Mouse (Mus musculus): ENCODE results near the gene Lmbrd2. TPM values are rescaled to one million over a fixed set of nuclear protein-coding genes. Genes with fewer than 3 reads are reported as not detected.

The Lmbrd2 gene
- polyA plus RNA-seq, 1 experiment from 2014 or later = 3.5 TPM

DNA sequence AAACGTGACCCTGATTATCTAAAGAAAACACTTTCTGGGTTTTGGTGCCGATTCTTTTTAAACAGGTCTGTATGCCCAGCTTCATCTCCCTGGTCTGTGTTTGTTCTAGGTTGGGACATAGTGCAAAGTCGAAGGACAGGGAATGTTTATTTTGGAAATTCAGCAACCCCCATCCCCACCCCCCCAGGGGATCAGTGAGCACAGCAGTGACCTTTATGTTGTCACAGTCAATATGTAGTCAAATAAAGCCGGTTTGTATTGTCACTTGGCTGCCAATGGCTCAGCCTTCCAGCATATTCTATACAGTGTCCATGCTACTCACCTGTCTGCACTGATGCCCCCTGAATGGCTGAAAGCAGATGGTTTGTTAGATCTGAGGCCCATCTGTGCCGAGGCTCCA lies 25.8 kb upstream of the Lmbrd2 start:
- Histone ChIP-seq H3K4me1 (replicated peaks) (no peaks in the 10 kb centered on the region), H3K9me3 (no peaks in the 10 kb centered on the region), H3K4me3 (no peak overlapping the region), H3K36me3 (peaks cover 42% of the 10 kb centered on the region), H3K27ac (replicated peaks) (no peak overlapping the region), H3K27me3 (no peaks in the 10 kb centered on the region), H3K9ac (no peak overlapping the region), H3K4me2 (no peak overlapping the region)
- 78% methylated on average over 5 of the region's 5 CpGs for WGBS
- ATAC-seq (ENCODE audit: low FRiP score, low read depth) = no peak

DNA sequence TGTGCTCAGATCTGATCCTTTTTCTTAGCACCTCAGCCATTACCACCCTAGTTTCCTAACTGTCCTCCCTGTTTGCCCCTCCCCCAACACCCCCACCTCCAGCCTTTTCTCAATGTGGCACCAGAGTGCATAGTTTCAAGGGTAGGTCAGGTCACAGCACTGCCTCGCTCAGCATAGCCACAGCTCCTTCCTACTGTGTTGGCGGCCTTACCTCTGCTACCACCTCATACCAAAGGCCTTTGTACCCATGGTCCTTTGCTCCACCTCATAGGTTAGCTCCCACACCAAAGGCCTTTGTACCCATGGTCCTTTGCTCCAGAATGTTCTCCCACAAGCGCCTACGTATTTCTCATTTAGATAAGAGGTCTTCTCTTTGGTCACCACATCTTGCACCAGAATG lies 21.5 kb upstream of the Lmbrd2 start:
- Histone ChIP-seq H3K36me3 (peaks cover 44% of the 10 kb centered on the region), H3K4me3 (no peak overlapping the region), H3K4me1 (replicated peaks) (no peaks in the 10 kb centered on the region), H3K27ac (replicated peaks) (no peak overlapping the region), H3K9ac (no peak overlapping the region), H3K27me3 (no peaks in the 10 kb centered on the region), H3K4me2 (no peak overlapping the region), H3K9me3 (no peaks in the 10 kb centered on the region)
- WGBS = 96% methylated on average over 4 of the region's 4 CpGs
- no peak for ATAC-seq (ENCODE audit: low FRiP score, low read depth)

DNA sequence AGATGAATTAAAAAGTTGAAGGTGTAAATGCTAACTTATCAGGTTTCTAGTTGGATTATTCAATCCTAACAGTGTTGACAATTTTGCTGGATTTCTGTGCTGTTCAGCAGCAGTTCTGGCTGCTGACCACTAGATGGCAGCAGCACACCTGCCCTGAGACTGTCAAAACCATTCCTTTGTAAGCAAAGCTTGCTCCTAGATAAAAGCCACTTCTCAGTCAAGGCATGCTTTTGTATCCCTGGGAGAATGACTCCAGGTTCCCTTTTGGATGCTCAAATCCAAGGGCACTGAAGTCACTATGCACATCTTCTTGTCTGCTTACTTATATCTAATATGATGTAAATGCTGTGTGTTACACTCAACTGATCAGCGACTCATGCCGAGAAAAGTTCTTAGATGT lies 20.3 kb upstream of the Lmbrd2 start:
- no peak overlapping the region for H3K27ac ChIP-seq (replicated peaks)
- no peak overlapping the region for H3K4me2 ChIP-seq
- peak; percentile 65; the same call in 1 of the 2 replicates for ATAC-seq (ENCODE audit: low FRiP score, low read depth)
- H3K4me3 ChIP-seq = no peak overlapping the region
- WGBS = 96% methylated on average over 2 of the region's 2 CpGs
- H3K9me3 ChIP-seq = no peaks in the 10 kb centered on the region
- no peaks in the 10 kb centered on the region for H3K4me1 ChIP-seq (replicated peaks)
- no peak overlapping the region for H3K9ac ChIP-seq
- peaks cover 40% of the 10 kb centered on the region for H3K36me3 ChIP-seq
- no peaks in the 10 kb centered on the region for H3K27me3 ChIP-seq

DNA sequence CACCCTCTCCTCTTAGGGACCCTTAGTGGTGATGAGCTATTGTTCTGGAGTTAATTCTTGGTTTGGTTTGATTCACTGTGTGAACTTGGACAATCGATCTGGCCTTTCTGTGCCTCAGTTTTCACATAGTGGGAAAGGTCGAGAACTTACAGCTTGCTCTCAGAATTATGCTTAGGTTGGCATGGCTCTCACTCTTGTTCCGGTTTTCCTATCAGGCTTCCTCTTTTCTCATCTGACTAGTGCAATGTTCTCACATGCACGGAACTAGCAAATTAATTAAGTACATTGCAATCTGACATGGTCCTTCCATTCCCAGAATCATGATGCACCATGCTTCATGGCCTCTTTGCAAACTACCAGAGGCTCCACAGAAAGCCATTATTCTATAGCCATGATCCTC lies 17.4 kb upstream of the Lmbrd2 start:
- Histone ChIP-seq H3K36me3 (peaks cover 37% of the 10 kb centered on the region), H3K9me3 (no peaks in the 10 kb centered on the region), H3K9ac (no peak overlapping the region), H3K4me1 (replicated peaks) (no peaks in the 10 kb centered on the region), H3K4me3 (no peak overlapping the region), H3K27me3 (no peaks in the 10 kb centered on the region), H3K27ac (replicated peaks) (no peak overlapping the region), H3K4me2 (no peak overlapping the region)
- ATAC-seq (ENCODE audit: low FRiP score, low read depth) = no peak
- WGBS = 97% methylated on average over 4 of the region's 4 CpGs

DNA sequence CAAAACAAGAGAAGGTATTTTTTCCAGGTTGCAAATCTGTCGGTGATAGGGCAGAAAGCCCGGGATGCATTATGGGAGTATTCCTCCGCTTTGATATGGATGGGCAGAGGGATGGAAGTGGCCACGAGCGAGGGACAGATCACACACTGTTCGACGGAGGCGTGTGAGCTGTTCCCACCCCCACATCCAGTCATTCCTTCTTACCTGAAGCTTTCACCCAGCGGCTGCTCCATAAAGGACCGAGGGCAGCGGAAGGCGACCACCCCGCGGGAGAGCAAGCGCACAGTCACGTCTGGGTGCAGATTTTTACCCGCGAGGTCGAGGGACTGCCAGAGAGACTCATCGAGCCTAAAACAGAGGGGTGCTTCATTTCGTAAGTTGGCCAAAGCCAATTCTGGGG lies 15.5 kb upstream of the Lmbrd2 start:
- H3K4me1 ChIP-seq (replicated peaks) = no peaks in the 10 kb centered on the region
- H3K4me3 ChIP-seq = no peak overlapping the region
- peaks cover 32% of the 10 kb centered on the region for H3K36me3 ChIP-seq
- no peaks in the 10 kb centered on the region for H3K27me3 ChIP-seq
- H3K27ac ChIP-seq (replicated peaks) = no peak overlapping the region
- WGBS = 92% methylated on average over 21 of the region's 21 CpGs
- no peak overlapping the region for H3K4me2 ChIP-seq
- ATAC-seq (ENCODE audit: low FRiP score, low read depth) = no peak
- no peak overlapping the region for H3K9ac ChIP-seq
- no peaks in the 10 kb centered on the region for H3K9me3 ChIP-seq

DNA sequence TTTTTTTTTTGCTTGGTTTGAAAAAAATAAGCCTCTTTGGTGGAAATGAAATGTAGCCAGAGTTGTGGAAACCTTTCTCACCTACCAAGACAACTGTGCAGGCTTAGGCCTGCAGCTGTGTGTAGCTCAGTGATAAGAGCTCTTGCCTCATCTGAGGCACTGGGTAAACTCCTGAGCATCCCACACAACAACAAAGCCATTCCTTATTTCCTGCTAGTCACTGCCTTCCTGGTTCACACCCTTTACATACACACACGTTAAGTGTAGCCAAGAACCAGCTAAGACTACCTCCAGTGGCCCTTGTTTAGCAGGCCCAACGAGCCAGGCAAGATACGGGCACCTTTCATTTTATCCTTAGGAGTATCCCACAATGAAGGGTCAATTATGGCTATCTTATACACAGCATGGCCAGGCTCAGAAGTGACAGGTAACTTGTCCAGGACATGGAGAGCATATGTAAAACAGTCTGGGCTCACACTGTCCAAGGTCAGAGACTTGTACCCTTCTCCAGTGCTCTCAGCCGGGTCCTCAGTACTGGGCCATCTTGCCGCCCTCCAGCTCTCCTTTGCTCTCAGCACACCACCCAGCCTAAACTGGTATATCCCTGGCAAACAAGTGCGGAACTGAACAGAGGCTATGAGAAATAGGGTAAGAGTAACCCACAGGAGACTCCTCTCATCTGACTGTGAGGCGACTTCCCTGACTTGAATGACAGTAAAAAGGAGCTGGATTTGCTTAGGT lies 13.1 kb upstream of the Lmbrd2 start:
- H3K4me1 ChIP-seq (replicated peaks) = peaks cover 4% of the 10 kb centered on the region; the same call in 1 of the 2 replicates
- no peak overlapping the region for H3K27ac ChIP-seq (replicated peaks)
- H3K27me3 ChIP-seq = no peaks in the 10 kb centered on the region
- no peaks in the 10 kb centered on the region for H3K9me3 ChIP-seq
- no peak overlapping the region for H3K4me3 ChIP-seq
- no peak overlapping the region for H3K9ac ChIP-seq
- ATAC-seq (ENCODE audit: low FRiP score, low read depth) = no peak
- WGBS = 93% methylated on average over 7 of the region's 7 CpGs
- no peak overlapping the region for H3K4me2 ChIP-seq
- H3K36me3 ChIP-seq = peaks cover 46% of the 10 kb centered on the region

DNA sequence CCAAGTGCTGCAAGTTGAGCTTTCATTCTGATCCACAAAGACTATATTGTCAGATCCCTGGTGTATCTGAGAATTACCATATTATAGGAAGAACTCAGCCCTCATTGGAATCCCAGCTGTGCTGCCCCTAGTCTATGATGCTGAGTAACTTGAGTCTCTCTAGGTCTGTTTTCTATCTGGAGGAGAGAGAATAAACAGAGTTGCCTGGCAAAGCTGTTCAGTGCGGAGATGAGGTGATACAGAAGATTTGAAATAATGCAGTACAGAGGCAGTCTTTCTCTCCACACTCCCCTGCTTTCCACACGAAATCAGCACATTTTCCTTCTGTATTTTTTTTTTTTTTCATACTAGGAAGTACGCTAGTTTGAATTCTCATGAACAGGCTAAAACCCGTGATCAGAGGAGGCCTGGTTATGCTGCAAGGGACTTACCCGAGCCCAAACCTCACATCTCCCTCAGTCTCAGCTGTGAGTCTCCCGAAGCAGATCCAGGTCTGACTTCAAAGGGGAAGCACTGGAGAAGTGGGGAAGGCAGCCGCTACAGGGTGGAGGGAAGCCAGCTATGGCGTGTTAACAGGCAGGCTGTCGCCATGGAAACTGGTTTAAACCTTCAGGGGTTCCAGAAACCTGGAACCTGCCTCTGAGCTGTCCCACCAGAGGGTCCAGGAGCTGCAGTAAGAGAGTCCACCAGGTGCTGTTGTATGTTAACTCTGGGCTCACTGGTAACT lies 9.4 kb upstream of the Lmbrd2 start:
- ATAC-seq (ENCODE audit: low FRiP score, low read depth) = no peak
- no peak overlapping the region for H3K4me2 ChIP-seq
- no peak overlapping the region for H3K4me3 ChIP-seq
- H3K9ac ChIP-seq = no peak overlapping the region
- no peaks in the 10 kb centered on the region for H3K9me3 ChIP-seq
- H3K27ac ChIP-seq (replicated peaks) = no peak overlapping the region
- no peaks in the 10 kb centered on the region for H3K27me3 ChIP-seq
- H3K4me1 ChIP-seq (replicated peaks) = peaks cover 10% of the 10 kb centered on the region; the same call in 1 of the 2 replicates
- WGBS = 76% methylated on average over 9 of the region's 9 CpGs
- H3K36me3 ChIP-seq = peaks cover 29% of the 10 kb centered on the region

DNA sequence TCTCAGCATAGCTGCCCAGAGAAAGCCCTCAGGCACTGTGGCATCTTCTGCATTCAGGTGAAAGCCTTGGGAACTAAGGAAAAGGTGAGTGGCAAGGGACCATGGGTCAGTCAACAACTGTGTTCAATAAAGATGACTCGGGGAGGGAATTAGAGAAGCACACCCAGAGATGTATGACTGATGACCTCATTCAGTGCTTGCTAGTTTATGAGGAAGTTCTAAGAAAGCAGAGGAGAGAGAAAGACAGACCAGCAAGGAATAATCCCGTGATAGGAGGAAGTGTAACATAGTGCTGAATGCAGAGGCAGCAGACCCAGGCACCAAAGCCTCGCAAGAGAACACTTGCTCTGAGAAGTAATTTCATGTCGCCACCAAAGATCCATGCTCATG lies 8.9 kb upstream of the Lmbrd2 start:
- Histone ChIP-seq H3K9me3 (no peaks in the 10 kb centered on the region), H3K9ac (no peak overlapping the region), H3K27ac (replicated peaks) (no peak overlapping the region), H3K4me3 (no peak overlapping the region), H3K27me3 (no peaks in the 10 kb centered on the region), H3K4me2 (no peak overlapping the region), H3K4me1 (replicated peaks) (peaks cover 10% of the 10 kb centered on the region; the same call in 1 of the 2 replicates), H3K36me3 (peaks cover 34% of the 10 kb centered on the region)
- no peak for ATAC-seq (ENCODE audit: low FRiP score, low read depth)
- WGBS = 88% methylated on average over 4 of the region's 4 CpGs

DNA sequence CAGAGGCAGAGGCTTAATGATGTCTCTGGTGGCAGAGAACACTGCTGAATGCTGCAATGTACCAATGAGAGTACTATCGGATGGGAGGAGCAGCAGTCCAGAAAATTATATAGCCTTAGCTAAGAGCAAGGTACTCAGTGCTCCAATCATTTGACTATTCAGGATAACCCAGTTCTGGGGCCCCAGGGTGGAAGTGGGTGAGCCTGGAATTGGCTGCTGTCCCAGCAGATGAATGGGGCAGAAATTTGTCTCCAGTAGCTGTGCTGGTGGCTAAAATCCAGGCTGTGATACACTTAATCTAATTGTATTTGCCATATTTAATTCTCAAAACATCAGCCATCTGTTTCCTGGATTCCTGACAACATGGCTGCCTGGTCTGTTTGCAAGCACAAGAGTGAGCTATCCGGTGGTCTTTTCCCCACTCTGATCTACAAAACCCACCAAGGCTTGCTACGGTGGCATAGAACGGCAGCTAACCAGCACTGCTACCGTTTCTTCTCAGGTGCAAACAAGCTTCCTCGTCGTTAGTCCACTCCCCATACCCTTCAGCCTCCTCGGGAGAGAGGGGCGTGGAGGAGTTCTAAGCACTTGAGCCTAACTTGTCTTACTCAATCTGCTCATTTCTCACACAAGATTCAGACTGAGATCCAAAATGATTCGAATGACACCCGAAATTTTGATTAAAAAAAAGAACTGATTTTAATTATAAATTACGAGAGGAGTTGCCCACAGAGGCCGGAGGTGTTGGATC lies 7.5 kb upstream of the Lmbrd2 start:
- Histone ChIP-seq H3K9me3 (no peaks in the 10 kb centered on the region), H3K4me3 (no peak overlapping the region), H3K4me1 (replicated peaks) (peaks cover 18% of the 10 kb centered on the region; the same call in 1 of the 2 replicates), H3K36me3 (peaks cover 35% of the 10 kb centered on the region), H3K27ac (replicated peaks) (peak overlapping the region; percentile 21; the same call in 1 of the 2 replicates), H3K27me3 (no peaks in the 10 kb centered on the region), H3K9ac (no peak overlapping the region), H3K4me2 (no peak overlapping the region)
- WGBS = 79% methylated on average over 13 of the region's 13 CpGs
- peak; percentile 24; the same call in 1 of the 2 replicates for ATAC-seq (ENCODE audit: low FRiP score, low read depth)

DNA sequence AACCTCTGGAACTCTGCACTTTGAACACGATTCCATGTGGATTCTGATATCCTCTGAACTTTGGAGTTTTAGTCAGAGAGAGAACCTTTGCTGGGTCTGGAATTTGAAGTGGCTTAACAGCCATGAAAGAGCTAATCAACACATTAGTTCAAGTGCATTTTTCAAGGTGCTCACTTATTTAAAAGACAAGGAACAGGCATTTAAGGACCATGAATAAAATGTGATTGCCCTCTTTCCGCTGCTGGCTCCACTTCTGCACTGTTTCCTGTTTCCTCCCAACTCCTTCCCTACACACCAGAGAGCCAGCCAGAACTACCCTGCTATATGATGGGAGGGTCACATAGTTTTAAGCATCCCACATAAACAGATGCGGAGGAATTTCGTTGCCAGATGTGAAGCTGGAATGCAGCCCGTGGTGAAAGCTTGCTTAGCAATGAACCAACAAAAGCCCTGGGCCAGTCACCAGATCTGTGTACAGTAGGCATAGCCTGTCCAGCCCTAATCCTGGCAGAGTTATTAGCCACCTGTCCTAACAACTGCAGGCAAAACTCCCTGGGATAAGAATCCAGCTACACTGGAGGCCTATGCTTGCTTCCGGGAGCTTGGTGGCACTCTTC lies 5.4 kb upstream of the Lmbrd2 start:
- Histone ChIP-seq H3K36me3 (peaks cover 30% of the 10 kb centered on the region), H3K27me3 (no peaks in the 10 kb centered on the region), H3K4me2 (no peak overlapping the region), H3K4me3 (no peak overlapping the region), H3K4me1 (replicated peaks) (peaks cover 37% of the 10 kb centered on the region), H3K9ac (no peak overlapping the region), H3K9me3 (no peaks in the 10 kb centered on the region), H3K27ac (replicated peaks) (no peak overlapping the region)
- WGBS = 76% methylated on average over 6 of the region's 6 CpGs
- ATAC-seq (ENCODE audit: low FRiP score, low read depth) = no peak

DNA sequence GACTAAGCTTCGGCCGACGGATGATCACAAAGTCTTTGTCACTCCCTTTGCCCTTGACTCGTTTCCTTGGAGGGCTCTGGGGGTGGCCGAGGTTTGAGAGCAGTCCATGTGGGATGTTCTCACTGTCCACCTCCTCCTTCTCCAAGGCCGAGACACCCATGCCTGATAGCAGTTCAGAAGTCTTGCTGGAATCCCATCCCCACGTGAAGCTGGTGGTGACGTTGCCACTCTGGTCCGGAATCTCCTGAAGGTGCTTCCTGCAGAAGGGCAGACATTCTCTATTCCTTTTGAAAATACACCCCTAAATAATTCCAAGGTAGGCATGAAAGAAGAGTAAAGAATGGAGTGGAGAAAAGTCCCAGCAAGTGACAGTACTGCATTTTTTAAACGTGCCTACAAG lies 903 bp upstream of the Lmbrd2 start:
- peak overlapping the region; percentile 61 for H3K4me2 ChIP-seq
- peaks cover 38% of the 10 kb centered on the region for H3K4me1 ChIP-seq (replicated peaks)
- no peak for ATAC-seq (ENCODE audit: low FRiP score, low read depth)
- no peaks in the 10 kb centered on the region for H3K27me3 ChIP-seq
- peak overlapping the region; percentile 92 for H3K4me3 ChIP-seq
- no peaks in the 10 kb centered on the region for H3K9me3 ChIP-seq
- 30% methylated on average over 10 of the region's 10 CpGs for WGBS
- H3K9ac ChIP-seq = peak overlapping the region; percentile 88
- peaks cover 17% of the 10 kb centered on the region for H3K36me3 ChIP-seq
- H3K27ac ChIP-seq (replicated peaks) = peak overlapping the region; percentile 92; the same call in 1 of the 2 replicates
